Mouse (Mus musculus): ENCODE data around the gene Slc15a5.

DNA sequence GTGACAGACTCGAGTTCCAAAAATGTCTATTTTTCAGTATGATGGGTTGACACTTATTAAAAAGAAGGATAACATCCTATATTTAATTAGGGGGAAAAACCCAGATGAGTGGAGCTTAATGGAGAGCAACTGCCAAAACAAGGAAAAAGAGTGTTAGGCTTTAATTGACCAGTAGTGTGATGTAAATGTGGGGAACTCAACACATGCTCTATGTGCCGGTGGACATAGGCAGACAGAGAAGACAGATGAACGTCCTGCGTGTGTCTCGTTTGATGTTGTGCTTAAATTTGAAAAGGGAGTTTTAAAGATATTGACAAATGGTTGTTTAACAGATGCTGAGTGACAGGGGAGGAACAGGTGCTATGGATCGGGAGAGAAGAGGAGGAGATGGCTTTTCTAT is 72.0 kb downstream of the Slc15a5 start:
- no peak for TF ChIP-seq CTCF (IDR thresholded peaks at IDR 0.05; ENCODE audit: control insufficient read depth, insufficient read depth, insufficient read length)
- TF ChIP-seq MAX (IDR thresholded peaks at IDR 0.05), result no peak
